Mouse (Mus musculus): Measurements from ENCODE around the gene Gm17606. TPM values are rescaled to one million over a fixed set of nuclear protein-coding genes. Genes with fewer than 3 reads are reported as not detected.

Gm17606 gene
- not detected in 2 replicates for polyA plus RNA-seq (2014; fragmentation: Nextera tagmentation; extraction: Ambion mirVana)

GRCm38 (mm10) chr14:54640946-54641304, at the start of gene Gm17606:
TSS of gene Gm17606 (plus strand) at chr14:54640952.
- peak; percentile 16; the same call in 1 of the 2 replicates for ATAC-seq (ENCODE audit: low read depth)
- peak within 1 kb of the TSS; percentile 97 for H3K4me2 ChIP-seq (ENCODE audit: low read depth, low read length)
- H3K9ac ChIP-seq (ENCODE audit: low read depth, low read length), result peak within 1 kb of the TSS; percentile 82
- H3K27me3 ChIP-seq (replicated peaks; ENCODE audit: control insufficient read depth, insufficient read depth, low read length), result no peaks in the 10 kb centered on the region
- H3K9me3 ChIP-seq (ENCODE audit: control insufficient read depth, low read length), result no peaks in the 10 kb centered on the region
- 0 out of 2 replicates have a peak, but pooled peaks cover 10% of the 10 kb centered on the region for H3K4me1 ChIP-seq (ENCODE audit: control insufficient read depth, insufficient read depth, low read length)
- 0% methylated on average over 5 of the region's 28 CpGs for WGBS
- H3K36me3 ChIP-seq (ENCODE audit: control insufficient read depth, insufficient read depth, low read length), result peaks cover 60% of the 10 kb centered on the region
- H3K27ac ChIP-seq (replicated peaks; ENCODE audit: low read depth, low read length), result peak within 1 kb of the TSS; percentile 78
- peak within 1 kb of the TSS; percentile 80 for H3K4me3 ChIP-seq (ENCODE audit: low read depth, low read length)
- no peak for DNase-seq (ENCODE audit: low spot score)

DNA sequence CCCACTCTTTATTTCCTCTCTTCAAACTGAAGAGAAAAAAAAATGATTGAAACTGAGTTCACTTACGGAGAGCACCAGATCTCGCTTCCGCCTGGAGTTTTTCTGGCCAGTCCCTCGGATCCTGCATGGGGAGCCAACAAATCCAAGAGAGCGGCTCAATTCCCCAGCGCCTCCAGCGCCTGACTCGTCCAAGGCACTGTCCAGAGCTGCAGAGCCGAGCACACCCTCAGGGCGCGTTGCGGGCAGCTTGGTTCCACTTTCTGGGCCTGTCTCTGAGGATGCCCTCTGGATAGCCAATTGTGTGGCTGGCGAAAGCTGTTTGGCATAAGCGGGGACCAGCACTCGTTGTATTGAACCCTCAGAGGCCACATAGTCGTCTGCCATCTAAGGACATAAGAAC, 49.7 kb upstream of the Gm17606 start:
- Histone ChIP-seq H3K4me2 (ENCODE audit: low read depth, low read length) (no peak overlapping the region), H3K4me3 (ENCODE audit: low read depth, low read length) (no peak overlapping the region), H3K9ac (ENCODE audit: low read depth, low read length) (no peak overlapping the region), H3K36me3 (ENCODE audit: control insufficient read depth, insufficient read depth, low read length) (peaks cover 23% of the 10 kb centered on the region), H3K4me1 (ENCODE audit: control insufficient read depth, insufficient read depth, low read length) (no peaks in the 10 kb centered on the region), H3K27me3 (replicated peaks; ENCODE audit: control insufficient read depth, insufficient read depth, low read length) (no peaks in the 10 kb centered on the region), H3K9me3 (ENCODE audit: control insufficient read depth, low read length) (no peaks in the 10 kb centered on the region), H3K27ac (replicated peaks; ENCODE audit: low read depth, low read length) (no peak overlapping the region)
- WGBS, result 86% methylated on average over 16 of the region's 16 CpGs
- DNase-seq (ENCODE audit: low spot score) (no peak), ATAC-seq (ENCODE audit: low read depth) (no peak)

DNA sequence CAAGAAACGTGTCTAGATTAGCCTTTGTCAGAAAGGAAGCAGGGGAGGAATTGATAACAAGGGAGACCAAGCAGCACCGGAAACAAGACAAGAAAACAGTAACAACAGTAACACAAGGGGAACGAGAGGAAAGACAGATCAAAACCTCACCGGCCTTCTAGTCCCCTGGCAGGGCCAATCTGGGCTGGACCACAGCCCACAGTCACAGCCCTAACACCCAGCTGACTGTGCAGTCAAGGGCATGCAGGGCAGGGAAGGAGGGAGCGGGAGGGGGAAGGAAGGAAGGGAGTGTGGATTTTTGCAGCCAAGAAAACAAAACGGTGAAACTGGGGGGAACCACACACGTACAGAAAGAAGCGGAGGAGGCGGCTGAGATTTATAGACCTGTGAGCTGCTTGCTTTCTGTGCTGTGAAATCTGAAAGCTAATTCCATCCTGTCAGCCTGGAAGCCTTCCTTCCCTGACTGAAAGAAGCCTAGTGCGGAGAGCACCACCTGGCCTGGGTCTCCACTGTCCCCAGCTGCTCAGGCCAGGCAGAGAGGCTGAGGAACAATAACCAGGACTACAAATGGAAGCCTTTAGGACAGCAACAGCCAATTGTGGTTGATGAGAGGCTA, 48.3 kb upstream of the Gm17606 start:
- Histone ChIP-seq H3K27ac (replicated peaks; ENCODE audit: low read depth, low read length) (peak overlapping the region; percentile 39; the same call in 1 of the 2 replicates), H3K4me2 (ENCODE audit: low read depth, low read length) (no peak overlapping the region), H3K9ac (ENCODE audit: low read depth, low read length) (0 out of 2 replicates have a peak overlapping the region, but pooled peaks have one; percentile 14), H3K4me1 (ENCODE audit: control insufficient read depth, insufficient read depth, low read length) (no peaks in the 10 kb centered on the region), H3K36me3 (ENCODE audit: control insufficient read depth, insufficient read depth, low read length) (peaks cover 21% of the 10 kb centered on the region), H3K9me3 (ENCODE audit: control insufficient read depth, low read length) (no peaks in the 10 kb centered on the region), H3K27me3 (replicated peaks; ENCODE audit: control insufficient read depth, insufficient read depth, low read length) (no peaks in the 10 kb centered on the region), H3K4me3 (ENCODE audit: low read depth, low read length) (no peak overlapping the region)
- no peak for DNase-seq (ENCODE audit: low spot score)
- ATAC-seq (ENCODE audit: low read depth), result no peak
- 68% methylated on average over 10 of the region's 10 CpGs for WGBS

DNA sequence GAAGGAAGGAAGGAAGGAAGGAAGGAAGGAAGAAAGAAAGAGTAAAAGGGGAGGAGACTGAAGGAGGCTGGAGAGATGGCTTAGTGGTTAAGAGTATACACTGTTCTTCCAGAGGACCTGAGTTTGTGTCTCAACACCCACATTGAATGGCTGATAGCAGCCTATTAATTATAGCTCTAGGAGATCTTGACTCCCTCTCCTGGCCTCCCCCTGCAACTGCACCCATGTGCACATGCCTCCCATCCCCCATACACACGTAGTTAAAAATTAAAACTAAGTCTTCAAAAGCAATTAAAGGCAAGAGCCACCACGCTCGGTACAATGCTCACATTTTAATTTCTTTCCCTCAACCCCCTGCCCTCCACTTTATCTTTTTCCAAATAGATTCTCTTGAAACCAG, 46.7 kb upstream of the Gm17606 start:
- 93% methylated on average over 3 of the region's 3 CpGs for WGBS

DNA sequence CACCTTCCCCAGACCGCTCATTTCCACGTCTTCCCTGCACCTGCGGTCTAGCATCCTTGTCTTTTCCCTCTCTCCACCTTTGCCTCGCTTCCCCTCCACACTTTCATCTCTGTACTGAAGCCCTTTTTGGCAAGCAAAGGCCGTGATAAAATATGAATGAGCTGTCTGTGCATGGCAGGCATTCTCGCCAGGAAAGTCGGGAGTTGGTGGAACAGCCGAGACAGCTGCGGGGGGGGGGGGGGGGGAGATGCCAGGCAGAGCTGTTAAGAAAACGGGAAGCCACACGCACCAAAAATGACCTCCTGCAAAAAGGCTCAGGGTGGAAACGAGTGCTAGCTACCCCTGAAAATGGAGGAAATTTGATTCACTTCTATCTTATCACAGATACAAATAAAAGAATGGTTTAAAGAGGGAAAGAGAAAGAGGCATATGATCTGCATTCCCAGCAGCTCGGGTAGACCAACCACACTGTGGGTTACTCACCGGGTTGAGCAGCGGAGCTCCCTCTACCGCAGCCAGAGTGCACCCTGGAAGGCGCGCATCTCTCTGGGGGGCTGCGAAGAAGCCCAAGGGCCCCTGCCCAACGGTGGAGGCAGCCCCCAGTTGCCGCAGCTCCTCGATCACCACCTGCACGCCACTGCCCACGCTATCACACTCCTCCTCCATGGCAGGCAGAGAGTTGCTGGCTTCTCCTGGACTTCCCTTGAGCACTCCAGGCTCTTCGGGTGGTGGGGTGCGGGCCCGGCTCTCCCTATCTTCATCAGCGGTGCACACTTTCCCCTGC, 45.9 kb upstream of the Gm17606 start:
- peaks cover 18% of the 10 kb centered on the region for H3K36me3 ChIP-seq (ENCODE audit: control insufficient read depth, insufficient read depth, low read length)
- H3K9me3 ChIP-seq (ENCODE audit: control insufficient read depth, low read length), result no peaks in the 10 kb centered on the region
- no peaks in the 10 kb centered on the region for H3K4me1 ChIP-seq (ENCODE audit: control insufficient read depth, insufficient read depth, low read length)
- H3K4me3 ChIP-seq (ENCODE audit: low read depth, low read length), result no peak overlapping the region
- ATAC-seq (ENCODE audit: low read depth), result no peak
- H3K4me2 ChIP-seq (ENCODE audit: low read depth, low read length), result no peak overlapping the region
- DNase-seq (ENCODE audit: low spot score), result no peak
- H3K27ac ChIP-seq (replicated peaks; ENCODE audit: low read depth, low read length), result no peak overlapping the region
- peak overlapping the region; percentile 42; the same call in 1 of the 2 replicates for H3K9ac ChIP-seq (ENCODE audit: low read depth, low read length)
- WGBS, result 67% methylated on average over 27 of the region's 28 CpGs
- H3K27me3 ChIP-seq (replicated peaks; ENCODE audit: control insufficient read depth, insufficient read depth, low read length), result no peaks in the 10 kb centered on the region

More for the DNA sequence above, 46.7 kb upstream of the Gm17606 start:
- Histone ChIP-seq H3K9me3 (ENCODE audit: control insufficient read depth, low read length) (no peaks in the 10 kb centered on the region), H3K4me2 (ENCODE audit: low read depth, low read length) (no peak overlapping the region), H3K36me3 (ENCODE audit: control insufficient read depth, insufficient read depth, low read length) (peaks cover 18% of the 10 kb centered on the region), H3K4me1 (ENCODE audit: control insufficient read depth, insufficient read depth, low read length) (no peaks in the 10 kb centered on the region), H3K27ac (replicated peaks; ENCODE audit: low read depth, low read length) (no peak overlapping the region), H3K27me3 (replicated peaks; ENCODE audit: control insufficient read depth, insufficient read depth, low read length) (no peaks in the 10 kb centered on the region), H3K4me3 (ENCODE audit: low read depth, low read length) (no peak overlapping the region), H3K9ac (ENCODE audit: low read depth, low read length) (no peak overlapping the region)
- no peak for ATAC-seq (ENCODE audit: low read depth)
- DNase-seq (ENCODE audit: low spot score), result no peak

DNA sequence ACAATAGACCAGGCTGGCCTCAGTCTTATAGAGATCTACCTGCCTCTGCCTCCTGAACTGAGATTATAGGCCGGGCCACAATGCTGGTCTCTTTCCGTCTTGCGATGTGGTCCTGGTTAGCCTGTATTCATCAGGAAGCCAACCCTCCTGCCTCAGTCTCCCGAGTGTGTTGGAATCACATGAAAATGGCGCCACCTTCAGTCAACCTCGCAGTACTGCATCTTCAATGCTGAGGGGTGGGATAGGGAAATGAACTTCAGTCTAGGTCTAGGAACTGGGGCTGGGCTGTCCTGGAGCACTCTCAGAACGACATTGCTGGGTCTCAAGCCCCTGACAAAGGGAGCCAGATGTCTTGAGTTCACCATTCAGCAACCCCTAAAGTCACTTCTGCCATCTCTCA, 43.7 kb upstream of the Gm17606 start:
- Histone ChIP-seq H3K9me3 (ENCODE audit: control insufficient read depth, low read length) (no peaks in the 10 kb centered on the region), H3K27me3 (replicated peaks; ENCODE audit: control insufficient read depth, insufficient read depth, low read length) (no peaks in the 10 kb centered on the region), H3K4me2 (ENCODE audit: low read depth, low read length) (no peak overlapping the region), H3K4me1 (ENCODE audit: control insufficient read depth, insufficient read depth, low read length) (no peaks in the 10 kb centered on the region), H3K36me3 (ENCODE audit: control insufficient read depth, insufficient read depth, low read length) (peaks cover 18% of the 10 kb centered on the region), H3K27ac (replicated peaks; ENCODE audit: low read depth, low read length) (no peak overlapping the region), H3K4me3 (ENCODE audit: low read depth, low read length) (no peak overlapping the region), H3K9ac (ENCODE audit: low read depth, low read length) (no peak overlapping the region)
- 80% methylated on average over 7 of the region's 7 CpGs for WGBS
- ATAC-seq (ENCODE audit: low read depth) (no peak), DNase-seq (ENCODE audit: low spot score) (no peak)

DNA sequence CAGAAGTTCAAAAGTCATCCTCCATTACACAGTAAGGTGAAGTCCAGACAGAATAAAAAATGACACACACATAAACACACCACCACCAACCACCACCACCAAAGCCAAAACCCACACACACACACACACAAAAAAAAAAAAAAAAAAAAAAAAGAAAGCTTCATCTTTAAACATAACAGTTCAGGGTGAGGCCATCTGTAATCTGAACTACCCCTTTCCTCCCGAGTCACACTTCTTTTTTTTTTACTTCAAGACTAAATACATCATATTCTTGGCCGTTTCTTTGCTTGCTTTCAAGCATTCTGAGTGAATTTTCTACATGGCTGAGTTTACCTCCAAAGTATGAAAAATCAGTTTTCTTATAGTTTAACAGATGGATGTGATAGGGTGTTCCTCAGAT, 39.2 kb upstream of the Gm17606 start:
- 45% methylated on average over 2 of the region's 2 CpGs for WGBS

DNA sequence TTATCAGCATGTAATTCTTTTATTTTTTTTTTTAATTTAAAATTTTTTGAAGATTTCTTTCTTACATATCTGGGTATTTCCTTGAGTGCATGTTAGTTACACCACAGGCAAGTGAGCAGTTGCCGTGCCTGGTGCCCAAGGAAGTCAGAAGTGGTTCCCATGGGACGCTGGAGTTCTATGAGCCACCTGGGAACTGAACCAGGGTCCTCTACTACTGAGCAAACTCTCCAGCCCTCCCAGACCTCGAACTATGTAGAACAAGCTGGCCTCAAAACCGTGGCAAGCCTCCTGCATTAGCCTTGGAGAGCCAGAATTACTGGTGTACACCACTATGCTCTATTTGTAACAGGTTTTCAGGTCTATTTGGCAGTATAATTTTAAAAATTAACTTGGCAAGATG, 38.1 kb upstream of the Gm17606 start:
- H3K36me3 ChIP-seq (ENCODE audit: control insufficient read depth, insufficient read depth, low read length), result no peaks in the 10 kb centered on the region
- no peaks in the 10 kb centered on the region for H3K9me3 ChIP-seq (ENCODE audit: control insufficient read depth, low read length)
- DNase-seq (ENCODE audit: low spot score), result peak; percentile 35
- 36% methylated on average over 4 of the region's 4 CpGs for WGBS
- peak overlapping the region; percentile 94 for H3K27ac ChIP-seq (replicated peaks; ENCODE audit: low read depth, low read length)
- no peak for ATAC-seq (ENCODE audit: low read depth)
- H3K4me3 ChIP-seq (ENCODE audit: low read depth, low read length), result peak overlapping the region; percentile 62
- peaks cover 17% of the 10 kb centered on the region for H3K4me1 ChIP-seq (ENCODE audit: control insufficient read depth, insufficient read depth, low read length)
- H3K4me2 ChIP-seq (ENCODE audit: low read depth, low read length), result peak overlapping the region; percentile 54
- H3K9ac ChIP-seq (ENCODE audit: low read depth, low read length), result peak overlapping the region; percentile 87
- no peaks in the 10 kb centered on the region for H3K27me3 ChIP-seq (replicated peaks; ENCODE audit: control insufficient read depth, insufficient read depth, low read length)

More for the DNA sequence above, 39.2 kb upstream of the Gm17606 start:
- no peak overlapping the region for H3K9ac ChIP-seq (ENCODE audit: low read depth, low read length)
- no peaks in the 10 kb centered on the region for H3K27me3 ChIP-seq (replicated peaks; ENCODE audit: control insufficient read depth, insufficient read depth, low read length)
- H3K4me3 ChIP-seq (ENCODE audit: low read depth, low read length), result no peak overlapping the region
- H3K27ac ChIP-seq (replicated peaks; ENCODE audit: low read depth, low read length), result no peak overlapping the region
- no peak overlapping the region for H3K4me2 ChIP-seq (ENCODE audit: low read depth, low read length)
- DNase-seq (ENCODE audit: low spot score) (no peak), ATAC-seq (ENCODE audit: low read depth) (no peak)
- no peaks in the 10 kb centered on the region for H3K9me3 ChIP-seq (ENCODE audit: control insufficient read depth, low read length)
- H3K4me1 ChIP-seq (ENCODE audit: control insufficient read depth, insufficient read depth, low read length), result peaks cover 17% of the 10 kb centered on the region
- no peaks in the 10 kb centered on the region for H3K36me3 ChIP-seq (ENCODE audit: control insufficient read depth, insufficient read depth, low read length)
